ENCODE assay signal across 21 mouse cellular contexts in the genomic region with DNA sequence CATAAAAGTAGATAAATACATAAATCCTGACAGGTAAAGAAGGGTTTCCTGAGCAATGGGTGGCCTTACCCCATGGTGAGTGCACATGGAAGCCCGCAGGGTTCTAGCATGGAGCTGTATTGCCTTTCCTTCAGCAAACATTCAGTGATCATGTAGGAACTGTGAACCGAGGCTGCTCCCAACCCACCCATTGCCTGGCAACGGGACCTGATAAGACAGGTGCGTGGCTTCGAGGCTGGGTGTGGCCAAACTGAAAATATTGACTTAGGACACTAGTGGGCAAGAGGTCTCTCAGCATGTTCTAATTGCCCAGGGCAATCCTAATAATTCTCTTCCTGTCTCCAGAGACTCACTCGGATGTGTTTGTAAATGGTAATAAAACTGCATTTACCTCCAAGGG. TPM values are rescaled to one million over a fixed set of nuclear protein-coding genes. Genes with fewer than 3 reads are reported as not detected.
DNase-seq lines count a peak whose midpoint lies in the region; ATAC-seq lines count a peak whose summit lies in the region.
"Had no signal": no experiment of that assay in that cellular context is flagged by ENCODE, and none has a peak within 500 bp of the region (broad histone marks: within the 10 kb centered on the region; RNA-seq: fewer than 3 reads in every experiment).

No protein-coding gene starts in this region.

- H3K9me3 ChIP-seq in intestine, embryonic 15.5 days, result no peaks in the 10 kb centered on the region
- no peaks in the 10 kb centered on the region for H3K9me3 ChIP-seq in stomach, embryonic 14.5 days (ENCODE audit: control insufficient read depth, low read depth, low read length)
- H3K9me3 ChIP-seq: heart, embryonic 10.5 days; hindbrain, embryonic 15.5 days had no signal

- H3K27me3 ChIP-seq in intestine, embryonic 15.5 days (replicated peaks), result no peaks in the 10 kb centered on the region
- no peaks in the 10 kb centered on the region for H3K27me3 ChIP-seq in stomach, embryonic 14.5 days (ENCODE audit: control insufficient read depth, insufficient read depth, low read length)

- 0 out of 2 replicates have a peak, but pooled peaks have one; percentile 16 for ATAC-seq in erythroid progenitor cell, adult 5-6 weeks (replicated peaks; ENCODE audit: low FRiP score, poor library complexity, severe bottlenecking)
- ATAC-seq in intestine, embryonic 15.5 days, result peak; percentile 65
- peak; percentile 71 for ATAC-seq in stomach, embryonic 14.5 days (ENCODE audit: insufficient number of reproducible peaks, insufficient read depth, low FRiP score, low read depth)
- ATAC-seq: forebrain, embryonic 14.5 days had no signal

- H3K4me2 ChIP-seq in intestine, embryonic 15.5 days (replicated peaks), result peak overlapping the region; percentile 28; the same call in 1 of the 2 replicates
- H3K4me2 ChIP-seq in stomach, embryonic 14.5 days (replicated peaks; ENCODE audit: low read depth, low read length), result no peak overlapping the region
- H3K4me2 ChIP-seq: hindbrain, embryonic 15.5 days had no signal

- intact Hi-C loops in heart, postnatal 10 days (cut with DNase I), result no loop called here

- DNase-seq in retina, embryonic 14.5 days (ENCODE audit: low spot score), result no peak
- no peak for DNase-seq in heart, postnatal 10 days
- no peak for DNase-seq in heart, postnatal 4 days
- DNase-seq: adrenal gland, adult 8-10 months; adrenal gland, postnatal 36 days; cerebellum, adult 2 months; cerebellum, postnatal 10 days; gastrocnemius, adult 2 months; gastrocnemius, postnatal 25 days; heart, postnatal 14 days had no signal

- H3K27ac ChIP-seq in intestine, embryonic 15.5 days, result peak overlapping the region; percentile 82
- no peak overlapping the region; the same call in 1 of the 2 replicates for H3K27ac ChIP-seq in stomach, embryonic 14.5 days (ENCODE audit: low read length)
- H3K27ac ChIP-seq: embryonic facial prominence, embryonic 10.5 days; forebrain, embryonic 10.5 days; gastrocnemius, adult 2 months; heart, embryonic 10.5 days; hindbrain, embryonic 15.5 days had no signal

- no peak overlapping the region for H3K9ac ChIP-seq in intestine, embryonic 15.5 days
- H3K9ac ChIP-seq in stomach, embryonic 14.5 days (replicated peaks; ENCODE audit: low read depth, low read length), result no peak overlapping the region
- H3K9ac ChIP-seq: hindbrain, embryonic 15.5 days had no signal

- H3K4me1 ChIP-seq in intestine, embryonic 15.5 days (replicated peaks), result 0 out of 2 replicates have a peak, but pooled peaks cover 5% of the 10 kb centered on the region
- no peaks in the 10 kb centered on the region for H3K4me1 ChIP-seq in stomach, embryonic 14.5 days (ENCODE audit: control insufficient read depth, insufficient read depth, low read length)
- H3K4me1 ChIP-seq: heart, embryonic 10.5 days; hindbrain, embryonic 15.5 days had no signal

- WGBS in intestine, embryonic 15.5 days, result 50% methylated on average over 6 of the region's 6 CpGs
- WGBS in stomach, embryonic 14.5 days, result 64% methylated on average over 6 of the region's 6 CpGs

- peaks cover 2% of the 10 kb centered on the region; the same call in 1 of the 2 replicates for H3K36me3 ChIP-seq in intestine, embryonic 15.5 days
- no peaks in the 10 kb centered on the region for H3K36me3 ChIP-seq in stomach, embryonic 14.5 days (ENCODE audit: control insufficient read depth, insufficient read depth, low read length)
- H3K36me3 ChIP-seq: forebrain, embryonic 10.5 days; hindbrain, embryonic 15.5 days had no signal

- no peak overlapping the region; the same call in 1 of the 2 replicates for H3K4me3 ChIP-seq in intestine, embryonic 15.5 days (replicated peaks)
- H3K4me3 ChIP-seq in stomach, embryonic 14.5 days (ENCODE audit: low read depth, low read length), result no peak overlapping the region
- H3K4me3 ChIP-seq: embryonic facial prominence, embryonic 10.5 days; forebrain, embryonic 10.5 days; gastrocnemius, adult 2 months; heart, embryonic 10.5 days; hindbrain, embryonic 15.5 days had no signal

RNA-seq across cellular contexts. Expression of a gene that starts 9.9 kb away (rescaled TPM):
- not detected in 2 replicates for total RNA-seq in erythroid progenitor cell, adult 5-6 weeks (2015; ENCODE audit: low replicate concordance)
- not detected in 2 replicates for total RNA-seq in erythroid progenitor cell, adult 5-6 weeks (2017; ENCODE audit: low replicate concordance)
- polyA plus RNA-seq in intestine, embryonic 15.5 days (2015; fragmentation: Nextera tagmentation; extraction: Ambion mirVana), result 775 and 835 TPM in 2 replicates
- polyA plus RNA-seq in stomach, embryonic 14.5 days (2014; fragmentation: Nextera tagmentation; extraction: Ambion mirVana), result 707 and 780 TPM in 2 replicates
- total RNA-seq in heart, postnatal 10 days (2021), result 1 to 10 TPM; 3.5 to 4.8 TPM
- 1 to 10 TPM; 6.2 to 6.4 TPM for total RNA-seq in heart, postnatal 4 days (2021)
- total RNA-seq: gastrocnemius, adult 2 months had no signal

RNA-seq across cellular contexts. Expression of a gene that starts 33.6 kb away (rescaled TPM):
- total RNA-seq in erythroid progenitor cell, adult 5-6 weeks (2015; ENCODE audit: low replicate concordance), result 1.7 TPM in 1 of 2 replicates, not detected in the other
- 0.26 TPM in 1 of 2 replicates, not detected in the other for total RNA-seq in erythroid progenitor cell, adult 5-6 weeks (2017; ENCODE audit: low replicate concordance)
- polyA plus RNA-seq in intestine, embryonic 15.5 days (2015; fragmentation: Nextera tagmentation; extraction: Ambion mirVana), result 263 and 305 TPM in 2 replicates
- 407 and 452 TPM in 2 replicates for polyA plus RNA-seq in stomach, embryonic 14.5 days (2014; fragmentation: Nextera tagmentation; extraction: Ambion mirVana)
- total RNA-seq in heart, postnatal 10 days (2021), result 1 to 10 TPM; 6.5 to 7.2 TPM
- 10 to 100 TPM; 14.9 to 15.4 TPM for total RNA-seq in heart, postnatal 4 days (2021)

RNA-seq across cellular contexts. Expression of a gene that starts 40.3 kb away (rescaled TPM):
- not detected in 2 replicates for total RNA-seq in erythroid progenitor cell, adult 5-6 weeks (2015; ENCODE audit: low replicate concordance)
- not detected in 2 replicates for total RNA-seq in erythroid progenitor cell, adult 5-6 weeks (2017; ENCODE audit: low replicate concordance)
- 0.05 and 0.25 TPM in 2 replicates for polyA plus RNA-seq in intestine, embryonic 15.5 days (2015; fragmentation: Nextera tagmentation; extraction: Ambion mirVana)
- polyA plus RNA-seq in stomach, embryonic 14.5 days (2014; fragmentation: Nextera tagmentation; extraction: Ambion mirVana), result 0.36 and 0.66 TPM in 2 replicates
- total RNA-seq in heart, postnatal 10 days (2021), result not detected
- under 1 TPM in 1 of 2 experiments, not detected in 1; 0.07 TPM for total RNA-seq in heart, postnatal 4 days (2021)
- total RNA-seq: adrenal gland, adult 8-10 months; adrenal gland, postnatal 36 days; gastrocnemius, adult 2 months; gastrocnemius, postnatal 25 days; granulocyte monocyte progenitor cell, adult 5-6 weeks; heart, postnatal 14 days had no signal
- polyA plus RNA-seq: cerebellum, adult 2 months; embryonic facial prominence, embryonic 10.5 days; forebrain, embryonic 10.5 days; forebrain, embryonic 14.5 days; heart, embryonic 10.5 days; heart, embryonic 14.5 days; hindbrain, embryonic 11.5 days; hindbrain, embryonic 15.5 days had no signal

RNA-seq across cellular contexts. Expression of a gene that starts 54.2 kb away (rescaled TPM):
- not detected in 2 replicates for total RNA-seq in erythroid progenitor cell, adult 5-6 weeks (2015; ENCODE audit: low replicate concordance)
- total RNA-seq in erythroid progenitor cell, adult 5-6 weeks (2017; ENCODE audit: low replicate concordance), result not detected in 2 replicates
- polyA plus RNA-seq in intestine, embryonic 15.5 days (2015; fragmentation: Nextera tagmentation; extraction: Ambion mirVana), result 0.13 and 0.15 TPM in 2 replicates
- 0.38 and 0.78 TPM in 2 replicates for polyA plus RNA-seq in stomach, embryonic 14.5 days (2014; fragmentation: Nextera tagmentation; extraction: Ambion mirVana)
- total RNA-seq in heart, postnatal 10 days (2021), result under 1 TPM; 0.36 to 0.40 TPM
- under 1 TPM; 0.25 to 0.45 TPM for total RNA-seq in heart, postnatal 4 days (2021)
- total RNA-seq: gastrocnemius, adult 2 months; granulocyte monocyte progenitor cell, adult 5-6 weeks had no signal
- polyA plus RNA-seq: cerebellum, adult 2 months; hindbrain, embryonic 11.5 days had no signal

Comparison
In these comparisons a context has a peak if more than half of its experiments do, and no peak if none do; other contexts are left out.
1. ATAC-seq: peak in every context shown above with its lines; median percentile 71 in stomach, embryonic 14.5 days; 65 in intestine, embryonic 15.5 days; 16 in erythroid progenitor cell, adult 5-6 weeks.
2. RNA of a gene that starts 9.9 kb away (total RNA-seq): 6.2 to 6.4 TPM in heart, postnatal 4 days and 3.5 to 4.8 TPM in heart, postnatal 10 days; not detected in erythroid progenitor cell, adult 5-6 weeks; every median in the first group is over 4 times any median in the second.